Mouse (Mus musculus): ENCODE results near the gene Gtf2a1l. TPM values are rescaled to one million over a fixed set of nuclear protein-coding genes. Genes with fewer than 3 reads are reported as not detected.

The Gtf2a1l gene
- polyA plus RNA-seq, 1 experiment, result 0.82 TPM

DNA sequence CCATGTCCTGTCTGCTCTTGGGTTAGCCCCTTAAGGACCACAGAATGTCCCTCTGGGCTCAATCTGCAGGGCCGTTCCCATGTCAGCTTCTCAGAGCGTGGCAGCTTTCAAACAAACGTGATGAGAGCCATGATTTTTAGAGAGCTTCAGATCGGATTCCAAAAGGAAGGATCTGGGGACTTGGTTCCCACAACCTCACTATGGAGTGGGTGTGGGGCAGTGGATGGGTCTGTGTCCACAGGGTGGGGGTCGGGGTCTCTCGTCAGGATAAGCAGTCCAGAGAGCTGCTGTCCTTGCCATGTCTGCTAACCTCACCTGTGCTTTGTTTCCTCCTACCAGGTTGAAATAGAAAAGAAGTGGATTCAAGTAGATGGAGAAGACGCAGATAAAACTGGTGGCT is 23.6 kb upstream of the Gtf2a1l start:
- Histone ChIP-seq H3K4me3 (ENCODE audit: low read depth, low read length) (no peak overlapping the region), H3K9me3 (replicated peaks; ENCODE audit: control insufficient read depth, insufficient read depth, low read length, poor library complexity, severe bottlenecking) (no peaks in the 10 kb centered on the region), H3K9ac (ENCODE audit: low read depth, poor library complexity, severe bottlenecking) (no peak overlapping the region), H3K36me3 (ENCODE audit: control insufficient read depth, insufficient read depth, low read length, poor library complexity, severe bottlenecking) (no peaks in the 10 kb centered on the region), H3K27ac (ENCODE audit: insufficient read depth, low read length) (no peak overlapping the region), H3K27me3 (ENCODE audit: control insufficient read depth, insufficient read depth, low read length, poor library complexity, severe bottlenecking) (no peaks in the 10 kb centered on the region), H3K4me1 (ENCODE audit: control insufficient read depth, insufficient read depth, low read length) (no peaks in the 10 kb centered on the region)
- TF ChIP-seq CTCF (IDR thresholded peaks at IDR 0.05; ENCODE audit: low read depth, low read length), result no peak
- no peak for TF ChIP-seq EP300 (IDR thresholded peaks at IDR 0.05; ENCODE audit: insufficient read depth, low read depth, low read length)
- no peak for TF ChIP-seq POLR2A (IDR thresholded peaks at IDR 0.05; ENCODE audit: insufficient read depth, low read length)

DNA sequence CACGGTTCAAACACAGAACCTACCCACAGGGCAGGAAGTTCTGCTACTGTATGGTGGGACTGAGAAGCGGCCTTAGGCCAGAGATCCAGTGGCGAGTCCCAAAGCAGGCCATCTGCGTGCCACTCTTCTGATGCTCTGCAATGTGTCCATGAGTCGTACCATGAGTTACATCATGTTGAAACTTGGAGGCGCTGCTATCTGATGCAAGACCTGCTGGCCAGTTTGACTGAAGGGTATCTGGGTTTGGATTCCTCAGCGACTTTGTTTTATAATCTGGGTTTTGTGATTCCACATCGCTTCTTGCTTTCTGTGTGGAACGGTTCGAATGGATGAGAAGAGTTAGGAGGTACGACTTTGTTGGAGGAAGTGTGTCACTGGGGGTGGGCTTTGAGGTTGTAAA is 23.2 kb upstream of the Gtf2a1l start:
- Histone ChIP-seq H3K27me3 (ENCODE audit: control insufficient read depth, insufficient read depth, low read length, poor library complexity, severe bottlenecking) (no peaks in the 10 kb centered on the region), H3K4me1 (ENCODE audit: control insufficient read depth, insufficient read depth, low read length) (no peaks in the 10 kb centered on the region), H3K36me3 (ENCODE audit: control insufficient read depth, insufficient read depth, low read length, poor library complexity, severe bottlenecking) (no peaks in the 10 kb centered on the region), H3K27ac (ENCODE audit: insufficient read depth, low read length) (no peak overlapping the region), H3K9ac (ENCODE audit: low read depth, poor library complexity, severe bottlenecking) (no peak overlapping the region), H3K9me3 (replicated peaks; ENCODE audit: control insufficient read depth, insufficient read depth, low read length, poor library complexity, severe bottlenecking) (no peaks in the 10 kb centered on the region), H3K4me3 (ENCODE audit: low read depth, low read length) (no peak overlapping the region)
- TF ChIP-seq EP300 (IDR thresholded peaks at IDR 0.05; ENCODE audit: insufficient read depth, low read depth, low read length) (no peak), POLR2A (IDR thresholded peaks at IDR 0.05; ENCODE audit: insufficient read depth, low read length) (no peak), CTCF (IDR thresholded peaks at IDR 0.05; ENCODE audit: low read depth, low read length) (no peak)

DNA sequence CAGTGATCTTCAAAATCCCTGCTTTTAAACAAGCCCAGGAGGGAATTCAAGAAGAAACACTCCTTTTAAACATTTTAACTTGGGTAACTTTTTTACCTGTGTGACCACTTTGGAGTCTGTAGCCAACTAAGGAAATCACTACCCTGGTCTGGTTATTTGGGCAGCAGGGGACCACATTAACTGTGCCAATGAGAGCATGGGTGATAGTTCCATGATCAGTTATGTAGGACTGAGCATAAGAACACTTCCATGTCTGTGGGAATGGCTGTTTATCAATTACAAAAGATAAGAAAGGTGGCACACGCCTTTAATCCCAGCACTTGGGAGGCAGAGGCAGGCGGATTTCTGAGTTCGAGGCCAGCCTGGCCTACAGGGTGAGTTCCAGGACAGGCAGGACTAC is 21.3 kb upstream of the Gtf2a1l start:
- Histone ChIP-seq H3K4me1 (ENCODE audit: control insufficient read depth, insufficient read depth, low read length) (no peaks in the 10 kb centered on the region), H3K4me3 (ENCODE audit: low read depth, low read length) (no peak overlapping the region), H3K9ac (ENCODE audit: low read depth, poor library complexity, severe bottlenecking) (no peak overlapping the region), H3K27ac (ENCODE audit: insufficient read depth, low read length) (no peak overlapping the region), H3K27me3 (ENCODE audit: control insufficient read depth, insufficient read depth, low read length, poor library complexity, severe bottlenecking) (no peaks in the 10 kb centered on the region), H3K36me3 (ENCODE audit: control insufficient read depth, insufficient read depth, low read length, poor library complexity, severe bottlenecking) (no peaks in the 10 kb centered on the region), H3K9me3 (replicated peaks; ENCODE audit: control insufficient read depth, insufficient read depth, low read length, poor library complexity, severe bottlenecking) (no peaks in the 10 kb centered on the region)
- TF ChIP-seq POLR2A (IDR thresholded peaks at IDR 0.05; ENCODE audit: insufficient read depth, low read length) (no peak), CTCF (IDR thresholded peaks at IDR 0.05; ENCODE audit: low read depth, low read length) (no peak), EP300 (IDR thresholded peaks at IDR 0.05; ENCODE audit: insufficient read depth, low read depth, low read length) (no peak)

DNA sequence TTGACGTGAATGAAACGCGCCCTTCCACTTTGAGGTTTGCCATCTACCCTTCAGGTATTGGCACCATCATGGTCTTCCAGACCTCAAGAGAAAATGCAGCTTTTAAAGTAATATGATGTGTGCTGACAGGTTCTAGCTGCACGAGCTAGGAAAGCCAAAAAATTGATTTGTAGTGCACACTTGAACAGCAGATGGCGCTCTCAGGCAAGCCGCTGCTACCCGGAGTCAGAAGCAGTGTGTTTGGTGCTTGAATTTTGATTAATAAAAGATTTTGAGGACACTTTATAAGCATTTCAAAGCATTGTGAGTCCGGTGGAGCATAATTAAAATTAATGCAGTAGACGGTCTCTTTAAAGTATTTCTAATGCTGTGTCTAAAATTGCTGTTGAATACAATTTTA is 16.4 kb upstream of the Gtf2a1l start:
- Histone ChIP-seq H3K27ac (ENCODE audit: insufficient read depth, low read length) (no peak overlapping the region), H3K4me1 (ENCODE audit: control insufficient read depth, insufficient read depth, low read length) (no peaks in the 10 kb centered on the region), H3K9me3 (replicated peaks; ENCODE audit: control insufficient read depth, insufficient read depth, low read length, poor library complexity, severe bottlenecking) (no peaks in the 10 kb centered on the region), H3K27me3 (ENCODE audit: control insufficient read depth, insufficient read depth, low read length, poor library complexity, severe bottlenecking) (no peaks in the 10 kb centered on the region), H3K9ac (ENCODE audit: low read depth, poor library complexity, severe bottlenecking) (no peak overlapping the region), H3K4me3 (ENCODE audit: low read depth, low read length) (no peak overlapping the region), H3K36me3 (ENCODE audit: control insufficient read depth, insufficient read depth, low read length, poor library complexity, severe bottlenecking) (no peaks in the 10 kb centered on the region)
- TF ChIP-seq CTCF (IDR thresholded peaks at IDR 0.05; ENCODE audit: low read depth, low read length), result peak; percentile 89
- TF ChIP-seq POLR2A (IDR thresholded peaks at IDR 0.05; ENCODE audit: insufficient read depth, low read length), result no peak

DNA sequence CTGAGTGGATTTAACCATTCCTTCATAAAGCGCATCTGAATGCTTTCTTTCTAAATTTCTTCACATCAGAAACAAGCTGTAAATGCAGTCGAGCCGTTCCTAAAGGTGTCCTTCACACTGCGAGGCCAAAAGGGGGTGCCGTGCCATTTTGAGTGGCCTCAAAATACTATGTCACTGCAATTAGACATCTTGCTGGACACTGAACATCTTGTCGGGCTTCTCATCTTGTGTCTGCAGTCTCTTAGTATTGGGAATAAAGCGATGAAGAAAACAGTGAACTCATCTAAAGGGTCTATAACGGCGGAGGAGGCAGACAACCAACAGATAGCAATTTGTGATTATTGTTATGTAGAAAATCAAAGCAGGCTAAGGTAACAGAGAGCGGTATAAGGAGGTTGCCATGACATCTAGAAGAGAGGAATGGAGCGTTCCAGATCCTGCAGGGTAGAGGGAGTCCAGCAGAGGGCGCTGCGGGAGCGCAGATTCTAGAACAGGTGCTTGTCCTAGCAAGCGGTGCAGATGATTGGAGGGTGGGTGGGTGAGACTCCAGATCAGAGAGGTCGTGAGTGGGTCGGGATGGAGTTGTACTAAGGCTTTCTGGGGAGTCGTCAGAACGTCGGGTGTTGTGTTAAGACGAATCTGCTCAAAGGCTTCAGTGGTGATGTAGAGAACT is 15.6 kb upstream of the Gtf2a1l start:
- no peaks in the 10 kb centered on the region for H3K27me3 ChIP-seq (ENCODE audit: control insufficient read depth, insufficient read depth, low read length, poor library complexity, severe bottlenecking)
- TF ChIP-seq EP300 (IDR thresholded peaks at IDR 0.05; ENCODE audit: insufficient read depth, low read depth, low read length), result no peak
- TF ChIP-seq POLR2A (IDR thresholded peaks at IDR 0.05; ENCODE audit: insufficient read depth, low read length), result no peak
- peak; percentile 94 for TF ChIP-seq CTCF (IDR thresholded peaks at IDR 0.05; ENCODE audit: low read depth, low read length)

DNA sequence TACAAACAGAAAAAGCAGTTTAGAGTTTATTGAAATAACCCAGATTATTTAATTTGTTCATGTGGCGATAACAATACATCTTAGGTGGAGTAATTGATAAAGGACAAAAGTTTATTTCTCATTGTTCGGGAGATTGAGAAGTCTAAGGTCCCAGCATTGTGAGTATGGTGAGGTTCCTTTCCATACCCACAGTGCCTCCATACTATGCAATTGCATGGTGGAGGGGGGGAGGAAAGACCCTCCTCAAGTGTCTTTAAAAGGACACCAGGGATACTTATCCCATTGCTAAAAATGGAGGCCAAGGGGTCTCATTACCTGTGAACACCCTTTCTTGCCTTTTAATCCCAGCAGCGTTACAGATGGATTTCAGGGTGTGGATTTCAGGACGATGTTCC is 15.1 kb upstream of the Gtf2a1l start:
- no peak overlapping the region for H3K9ac ChIP-seq (ENCODE audit: low read depth, poor library complexity, severe bottlenecking)
- no peaks in the 10 kb centered on the region for H3K27me3 ChIP-seq (ENCODE audit: control insufficient read depth, insufficient read depth, low read length, poor library complexity, severe bottlenecking)
- TF ChIP-seq EP300 (IDR thresholded peaks at IDR 0.05; ENCODE audit: insufficient read depth, low read depth, low read length) (no peak), POLR2A (IDR thresholded peaks at IDR 0.05; ENCODE audit: insufficient read depth, low read length) (no peak), CTCF (IDR thresholded peaks at IDR 0.05; ENCODE audit: low read depth, low read length) (no peak)
- H3K4me1 ChIP-seq (ENCODE audit: control insufficient read depth, insufficient read depth, low read length), result no peaks in the 10 kb centered on the region
- H3K27ac ChIP-seq (ENCODE audit: insufficient read depth, low read length), result no peak overlapping the region
- H3K4me3 ChIP-seq (ENCODE audit: low read depth, low read length), result no peak overlapping the region
- H3K36me3 ChIP-seq (ENCODE audit: control insufficient read depth, insufficient read depth, low read length, poor library complexity, severe bottlenecking), result no peaks in the 10 kb centered on the region
- H3K9me3 ChIP-seq (replicated peaks; ENCODE audit: control insufficient read depth, insufficient read depth, low read length, poor library complexity, severe bottlenecking), result no peaks in the 10 kb centered on the region

More for the DNA sequence above, 15.6 kb upstream of the Gtf2a1l start:
- no peak overlapping the region for H3K27ac ChIP-seq (ENCODE audit: insufficient read depth, low read length)
- H3K4me3 ChIP-seq (ENCODE audit: low read depth, low read length), result no peak overlapping the region
- H3K36me3 ChIP-seq (ENCODE audit: control insufficient read depth, insufficient read depth, low read length, poor library complexity, severe bottlenecking), result no peaks in the 10 kb centered on the region
- H3K9me3 ChIP-seq (replicated peaks; ENCODE audit: control insufficient read depth, insufficient read depth, low read length, poor library complexity, severe bottlenecking), result no peaks in the 10 kb centered on the region
- no peaks in the 10 kb centered on the region for H3K4me1 ChIP-seq (ENCODE audit: control insufficient read depth, insufficient read depth, low read length)
- H3K9ac ChIP-seq (ENCODE audit: low read depth, poor library complexity, severe bottlenecking), result no peak overlapping the region

All from ES-Bruce4 (cell line).